Mouse (Mus musculus) intestine, postnatal 0 days (tissue): Measurements from ENCODE around the gene Olfr1094. TPM values are rescaled to one million over a fixed set of nuclear protein-coding genes. Genes with fewer than 3 reads are reported as not detected.

Source experiments
- ATAC-seq: fragments of 200-750 bp; cut with Nextera tagmentation; 2 replicates; pipeline ENCODE4 v1.8.0; 2017; ENCODE audit warnings: mild to moderate bottlenecking, moderate TSS enrichment, moderate library complexity
- H3K27ac ChIP-seq: fragments of 300-500 bp; sonication (generic); 2 replicates; pipeline ENCODE4 v1.5.1; 2014; ENCODE audit warnings: mild to moderate bottlenecking, low read depth, low read length, moderate library complexity
- H3K27me3 ChIP-seq: fragments of 300-500 bp; sonication (generic); replicated peaks from 2 replicates; pipeline ENCODE4 v1.6.1; 2014; ENCODE audit warnings: low read length, mixed read lengths; ENCODE audit not compliant: control insufficient read depth, insufficient read depth
- H3K36me3 ChIP-seq: fragments of 300-500 bp; sonication (generic); 2 replicates; pipeline ENCODE4 v1.6.1; 2014; ENCODE audit warnings: mild to moderate bottlenecking, moderate library complexity; ENCODE audit not compliant: control insufficient read depth, insufficient read depth
- H3K4me1 ChIP-seq: fragments of 300-500 bp; sonication (generic); replicated peaks from 2 replicates; pipeline ENCODE4 v1.6.1; 2014; ENCODE audit warnings: antibody characterized with exemption, low read length, mixed read lengths; ENCODE audit not compliant: control insufficient read depth, insufficient read depth
- H3K4me2 ChIP-seq: fragments of 300-500 bp; sonication (generic); replicated peaks from 2 replicates; pipeline ENCODE4 v1.6.1; 2014; ENCODE audit warnings: low read depth, mild to moderate bottlenecking, moderate library complexity
- H3K4me3 ChIP-seq: fragments of 300-500 bp; sonication (generic); 2 replicates; pipeline ENCODE4 v1.5.1; 2014; ENCODE audit warnings: low read depth, low read length
- H3K9ac ChIP-seq: fragments of 300-500 bp; sonication (generic); 2 replicates; pipeline ENCODE4 v1.6.1; 2014; ENCODE audit warnings: mild to moderate bottlenecking, low read depth, low read length
- H3K9me3 ChIP-seq: fragments of 300-500 bp; sonication (generic); 2 replicates; pipeline ENCODE4 v1.6.1; 2016; ENCODE audit warnings: mixed run types; ENCODE audit not compliant: control insufficient read depth
- CTCF ChIP-seq: sonication (generic); IDR thresholded peaks from 2 replicates; pipeline ENCODE4 v1.5.1; 2016; ENCODE audit warnings: low read depth, mild to moderate bottlenecking, control low read depth, antibody characterized with exemption, moderate library complexity
- WGBS: fragments of 180-500 bp; shearing (Covaris S2); extraction: QIAGEN DNeasy Blood & Tissue Kit; methylation state at CpG from one replicate; pipeline ENCODE4 v1.1.7; 2014; 5-methylcytosine and 5-hydroxymethylcytosine counted together
- polyA plus RNA-seq: library from polyadenylated mRNA; unstranded; fragments of >200 nt; fragmentation: Nextera tagmentation; extraction: Ambion mirVana; gene quantifications from 2 replicates; pipeline ENCODE4 v1.2.1, GENCODE M21; 2015

Olfr1094 gene
- polyA plus RNA-seq = not detected in 2 replicates

DNA sequence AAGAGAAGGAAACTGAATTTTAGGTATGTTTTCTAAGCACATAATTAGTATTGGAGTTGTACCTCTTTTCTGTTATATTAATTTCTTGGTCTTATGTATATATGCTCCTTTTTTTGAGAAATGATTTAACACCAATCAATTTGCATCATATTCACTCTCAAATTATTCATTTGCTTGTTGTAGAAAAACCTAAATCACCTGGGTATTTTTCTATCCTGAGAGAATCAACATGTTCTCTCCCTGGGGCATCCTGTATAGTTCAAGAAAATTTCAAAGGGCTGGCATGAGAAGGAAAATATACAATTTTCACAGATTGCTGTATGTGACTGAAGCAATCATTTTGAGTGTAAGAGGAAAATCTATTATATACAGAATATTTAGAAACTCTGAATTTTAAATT lies at the start of gene Olfr1094:
Gene Olfr1094 (plus strand): TSS at position 301 of the 400 bp plus-strand sequence.
- no peak for ATAC-seq
- H3K4me3 ChIP-seq = no peak within 1 kb of the TSS
- no peaks in the 10 kb centered on the region for H3K36me3 ChIP-seq
- H3K27me3 ChIP-seq = no peaks in the 10 kb centered on the region
- H3K4me2 ChIP-seq = no peak within 1 kb of the TSS
- no peak for TF ChIP-seq CTCF
- no peaks in the 10 kb centered on the region for H3K4me1 ChIP-seq
- H3K9me3 ChIP-seq = no peaks in the 10 kb centered on the region
- H3K9ac ChIP-seq = no peak within 1 kb of the TSS
- H3K27ac ChIP-seq = no peak within 1 kb of the TSS

DNA sequence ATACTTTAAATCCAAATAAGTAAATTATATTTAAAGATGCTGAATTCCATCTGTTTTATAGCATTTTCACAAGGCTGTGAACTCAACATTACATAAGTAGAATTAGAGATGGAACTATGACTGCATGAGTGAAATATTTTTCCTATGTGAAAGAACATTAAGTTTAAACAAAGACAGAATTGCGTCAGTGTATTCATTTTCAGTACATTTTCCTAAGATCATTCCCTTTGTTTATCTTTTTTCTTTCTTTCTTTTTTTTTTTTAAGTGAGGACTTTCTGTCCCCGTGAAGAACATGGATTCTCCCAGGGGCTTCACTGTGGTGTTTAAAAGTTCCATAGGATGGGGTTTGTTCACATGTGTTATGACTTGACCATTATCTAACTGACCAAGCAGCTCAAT lies 42.3 kb upstream of the Olfr1094 start, which contains the start of gene Olfr1093:
Gene Olfr1093 (plus strand): TSS at position 301 of the 400 bp plus-strand sequence.
- Histone ChIP-seq H3K9ac (no peak within 1 kb of the TSS), H3K27me3 (no peaks in the 10 kb centered on the region), H3K36me3 (no peaks in the 10 kb centered on the region), H3K4me1 (no peaks in the 10 kb centered on the region), H3K27ac (no peak within 1 kb of the TSS), H3K4me3 (no peak within 1 kb of the TSS), H3K9me3 (no peaks in the 10 kb centered on the region), H3K4me2 (no peak within 1 kb of the TSS)
- no peak for TF ChIP-seq CTCF
- ATAC-seq = no peak
- 64% methylated on average over 2 of the region's 2 CpGs for WGBS

DNA sequence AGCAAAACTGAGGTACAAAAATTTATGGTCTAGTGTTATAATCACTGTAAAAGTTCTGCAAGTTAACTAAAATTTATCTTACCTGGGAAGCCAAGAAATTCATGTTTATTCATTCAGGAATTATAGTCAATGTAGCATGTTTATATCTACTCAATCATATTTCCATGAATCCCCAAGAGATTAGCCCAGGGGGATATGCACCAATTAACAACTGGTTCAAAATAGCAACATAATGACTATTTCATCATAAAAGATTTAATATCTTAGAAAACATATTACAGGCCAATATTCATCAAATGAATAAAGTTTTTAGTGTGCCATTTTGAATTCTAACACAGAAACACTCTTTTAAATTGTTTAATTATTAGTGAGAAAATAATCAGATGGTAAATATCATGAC lies 14.5 kb upstream of the Olfr1094 start, which contains the start of gene Olfr141:
Gene Olfr141 (minus strand): TSS at position 101 of the 400 bp plus-strand sequence.
- no peaks in the 10 kb centered on the region for H3K27me3 ChIP-seq
- no peak within 1 kb of the TSS for H3K9ac ChIP-seq
- no peak within 1 kb of the TSS for H3K4me2 ChIP-seq
- no peak for TF ChIP-seq CTCF
- no peaks in the 10 kb centered on the region for H3K4me1 ChIP-seq
- no peaks in the 10 kb centered on the region for H3K36me3 ChIP-seq
- no peak for ATAC-seq
- H3K9me3 ChIP-seq = no peaks in the 10 kb centered on the region
- H3K27ac ChIP-seq = no peak within 1 kb of the TSS
- no peak within 1 kb of the TSS for H3K4me3 ChIP-seq

DNA sequence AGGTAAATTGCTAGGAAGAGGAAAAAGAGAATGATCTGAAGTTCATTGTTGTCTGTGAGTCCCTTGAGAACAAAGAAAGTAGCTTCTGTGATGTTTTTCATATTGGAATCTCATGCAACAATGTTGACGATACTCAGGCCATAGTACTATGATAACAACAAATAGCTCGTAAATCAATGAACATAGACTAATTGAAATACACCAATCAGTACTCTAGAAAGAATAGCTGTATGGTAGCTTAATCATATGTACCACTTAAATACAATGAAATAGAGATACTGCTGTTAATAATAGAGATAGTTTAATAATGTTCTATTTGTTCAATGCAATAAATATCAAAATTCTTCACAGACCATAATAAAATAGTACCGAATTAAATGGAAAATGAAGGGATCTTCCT lies 27.1 kb downstream of the Olfr1094 start, which contains the start of gene Olfr1095:
Gene Olfr1095 (minus strand): TSS at position 101 of the 400 bp plus-strand sequence.
- Histone ChIP-seq H3K36me3 (no peaks in the 10 kb centered on the region), H3K4me1 (no peaks in the 10 kb centered on the region), H3K4me2 (no peak within 1 kb of the TSS), H3K4me3 (no peak within 1 kb of the TSS), H3K27me3 (no peaks in the 10 kb centered on the region), H3K27ac (no peak within 1 kb of the TSS), H3K9ac (no peak within 1 kb of the TSS), H3K9me3 (no peaks in the 10 kb centered on the region)
- ATAC-seq = no peak
- WGBS = 90% methylated on average over 3 of the region's 3 CpGs
- no peak for TF ChIP-seq CTCF

DNA sequence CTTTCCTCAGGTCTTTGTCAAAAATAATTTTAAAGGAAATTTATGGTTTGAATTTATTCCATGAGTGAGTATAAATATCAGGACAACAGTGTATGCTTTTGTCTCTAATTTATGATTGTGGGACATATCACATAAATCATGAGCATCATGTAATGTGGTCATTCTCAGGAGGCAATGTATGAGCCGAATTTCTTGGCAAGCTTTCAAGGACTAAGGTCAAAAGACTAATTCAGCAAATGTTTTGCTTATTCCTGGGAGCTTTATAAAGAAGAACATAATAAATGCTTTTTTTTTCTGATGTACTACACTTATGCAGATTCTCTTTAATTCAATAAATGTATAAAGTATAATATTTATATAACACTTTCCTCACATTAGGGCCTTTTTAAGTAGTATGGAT lies 50.2 kb downstream of the Olfr1094 start, which contains the start of gene Gm13723:
Gene Gm13723 (minus strand): TSS at position 101 of the 400 bp plus-strand sequence.
- H3K9me3 ChIP-seq = no peaks in the 10 kb centered on the region
- no peak for TF ChIP-seq CTCF
- WGBS = 51% methylated on average over 1 of the region's 1 CpGs
- H3K27ac ChIP-seq = no peak within 1 kb of the TSS
- H3K9ac ChIP-seq = no peak within 1 kb of the TSS
- no peak within 1 kb of the TSS for H3K4me2 ChIP-seq
- no peak within 1 kb of the TSS for H3K4me3 ChIP-seq
- no peaks in the 10 kb centered on the region for H3K36me3 ChIP-seq
- H3K4me1 ChIP-seq = no peaks in the 10 kb centered on the region
- no peak for ATAC-seq
- no peaks in the 10 kb centered on the region for H3K27me3 ChIP-seq

Other genes starting within 250 kb of the Olfr1094 start
- gene Olfr1082, start 225.7 kb upstream of the Olfr1094 start, polyA plus RNA-seq = not detected in 2 replicates
- not detected in 2 replicates for gene Olfr1084, start 184.9 kb upstream of the Olfr1094 start, polyA plus RNA-seq
- gene Olfr1085, start 162.6 kb upstream of the Olfr1094 start, polyA plus RNA-seq = not detected in 2 replicates
- not detected in 2 replicates for gene Olfr1086, start 144.6 kb upstream of the Olfr1094 start, polyA plus RNA-seq
- not detected in 2 replicates for gene Olfr1087, start 126.3 kb upstream of the Olfr1094 start, polyA plus RNA-seq
- not detected in 2 replicates for gene Olfr1089, start 91.0 kb upstream of the Olfr1094 start, polyA plus RNA-seq
- not detected in 2 replicates for gene Olfr1090, start 65.7 kb upstream of the Olfr1094 start, polyA plus RNA-seq
- gene Olfr1093, start 42.2 kb upstream of the Olfr1094 start, polyA plus RNA-seq = not detected in 2 replicates
- not detected in 2 replicates for gene Olfr141, start 14.6 kb upstream of the Olfr1094 start, polyA plus RNA-seq
- not detected in 2 replicates for gene Olfr1095, start 27.0 kb downstream of the Olfr1094 start, polyA plus RNA-seq
- not detected in 2 replicates for gene Gm13723, start 50.1 kb downstream of the Olfr1094 start, polyA plus RNA-seq
- gene Olfr1097, start 67.6 kb downstream of the Olfr1094 start, polyA plus RNA-seq = not detected in 2 replicates
- not detected in 2 replicates for gene Olfr1098, start 99.9 kb downstream of the Olfr1094 start, polyA plus RNA-seq
- gene Olfr1099, start 136.0 kb downstream of the Olfr1094 start, polyA plus RNA-seq = not detected in 2 replicates
- gene Olfr1100, start 155.3 kb downstream of the Olfr1094 start, polyA plus RNA-seq = not detected in 2 replicates
- gene Olfr1101, start 166.6 kb downstream of the Olfr1094 start, polyA plus RNA-seq = not detected in 2 replicates
- gene Olfr1102, start 173.7 kb downstream of the Olfr1094 start, polyA plus RNA-seq = not detected in 2 replicates
- not detected in 2 replicates for gene Olfr1104, start 202.4 kb downstream of the Olfr1094 start, polyA plus RNA-seq
- not detected in 2 replicates for gene Olfr1105, start 211.9 kb downstream of the Olfr1094 start, polyA plus RNA-seq
- not detected in 2 replicates for gene Olfr1106, start 227.6 kb downstream of the Olfr1094 start, polyA plus RNA-seq